Mouse (Mus musculus): ENCODE measurements around the gene Khdc4. TPM values are rescaled to one million over a fixed set of nuclear protein-coding genes. Genes with fewer than 3 reads are reported as not detected.

Gene Khdc4
- total and polyA plus RNA-seq, 3 experiments = 47.4 to 71.0 TPM; not detected in 1

DNA sequence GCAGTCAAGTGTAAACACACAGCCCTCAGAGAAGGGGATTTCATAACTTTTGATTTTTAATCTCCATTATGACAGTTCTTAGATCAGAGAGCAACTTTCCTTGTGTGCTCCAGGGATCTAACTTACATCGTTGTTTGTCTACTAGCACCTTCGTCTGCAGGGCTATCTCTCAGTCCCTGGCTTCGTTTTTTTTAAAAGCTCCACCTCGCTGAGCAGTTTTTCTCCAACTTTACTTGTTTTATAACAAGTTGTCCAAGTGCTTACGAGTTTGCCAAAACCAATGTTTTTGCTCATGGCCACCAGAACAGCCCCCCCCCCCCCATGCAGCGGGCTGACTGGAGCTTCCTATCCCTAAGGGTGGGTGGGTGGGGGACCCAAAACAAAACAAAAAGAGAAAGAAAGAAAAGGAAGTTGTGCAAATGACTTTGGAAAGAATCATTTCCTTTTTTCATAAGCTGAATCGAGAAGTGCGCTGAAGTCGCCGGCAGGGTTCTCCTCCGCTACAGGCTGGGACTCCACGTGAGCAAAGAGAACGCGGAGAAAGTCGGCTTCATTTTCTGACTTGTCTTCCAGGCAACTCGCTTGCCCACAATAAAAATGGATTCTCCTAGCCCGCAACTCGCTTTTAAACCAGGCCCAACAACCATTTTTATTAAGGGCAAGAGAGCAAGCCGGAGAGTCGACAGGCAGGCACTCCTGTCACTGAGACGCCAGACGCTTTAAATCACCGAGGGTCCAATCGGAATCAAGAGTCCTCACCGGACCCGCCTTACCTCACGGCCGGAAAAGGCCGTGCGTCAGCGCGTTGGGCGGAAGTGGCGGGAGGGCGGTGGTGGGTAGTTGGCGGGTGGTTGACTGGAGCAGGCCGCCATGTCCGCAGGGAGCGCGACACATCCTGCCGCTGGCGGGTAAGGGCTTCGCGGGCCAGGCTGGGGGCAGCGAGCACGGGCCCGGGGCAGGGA, at the start of gene Khdc4 (continued):
- TF ChIP-seq GATA1 (IDR thresholded peaks at IDR 0.05; ENCODE audit: low read depth, low read length) (peak; percentile 4; the same call in 1 of the 2 replicates), E2F4 (IDR thresholded peaks at IDR 0.05; ENCODE audit: borderline replicate concordance, low read depth, low read length) (no peak), TCF12 (IDR thresholded peaks at IDR 0.05; ENCODE audit: low read depth, low read length) (peak; percentile 66)

DNA sequence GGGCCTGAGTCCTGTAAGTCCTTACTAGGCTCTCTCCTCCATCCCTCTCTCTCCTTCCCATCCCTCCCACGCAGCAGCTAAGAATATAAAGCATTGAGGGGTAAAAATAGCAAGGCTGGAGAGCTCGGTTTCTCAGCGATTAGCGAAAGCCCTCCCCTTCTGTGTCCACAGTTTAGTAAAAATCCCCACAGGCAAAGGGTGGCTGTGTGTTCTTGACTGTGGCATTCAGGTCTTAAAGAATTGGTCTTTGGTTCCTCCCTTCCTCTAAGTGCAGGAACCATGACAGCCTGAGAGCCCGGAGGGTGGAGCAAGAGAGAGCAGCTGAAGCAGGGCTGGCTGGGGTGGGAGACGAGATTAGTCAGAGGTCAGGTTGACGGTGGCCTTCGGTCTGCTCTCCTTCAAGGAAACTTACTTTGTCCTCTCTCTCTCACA, 49.0 kb upstream of the Khdc4 start:
- H3K9ac ChIP-seq (ENCODE audit: control insufficient read depth, low read depth, low read length, poor library complexity, severe bottlenecking) = no peak overlapping the region
- TF ChIP-seq MYB (IDR thresholded peaks at IDR 0.05; ENCODE audit: low read depth, low read length) = no peak
- TF ChIP-seq GABPA (IDR thresholded peaks at IDR 0.05; ENCODE audit: low read depth, low read length) = no peak
- no peak for TF ChIP-seq MEF2A (IDR thresholded peaks at IDR 0.05; ENCODE audit: extremely low read depth, insufficient replicate concordance, low read depth, low read length, poor library complexity, severe bottlenecking)
- peak in 1 of 2 experiments; percentile 15; a peak in 1 of 4 replicates for TF ChIP-seq POLR2A (IDR thresholded peaks at IDR 0.05; ENCODE audit: control insufficient read depth in 1 of 2, insufficient read depth in 1 of 2, low read depth in 1 of 2, low read length in 2 of 2, poor library complexity in 1 of 2)
- no peaks in the 10 kb centered on the region for H3K27me3 ChIP-seq (ENCODE audit: control insufficient read depth in 1 of 2, insufficient read depth in 2 of 2, low read length in 2 of 2)
- H3K27ac ChIP-seq (ENCODE audit: control insufficient read depth, low read depth, low read length) = no peak overlapping the region
- H3K4me1 ChIP-seq (ENCODE audit: control insufficient read depth in 1 of 2, insufficient read depth in 2 of 2, low read length in 2 of 2) = no peaks in the 10 kb centered on the region
- H3K36me3 ChIP-seq (ENCODE audit: control insufficient read depth in 1 of 2, insufficient read depth in 2 of 2, low read length in 2 of 2) = peaks cover 0 to 48% of the 10 kb centered on the region in 2 experiments; a peak in 2 of 4 replicates
- H3K4me3 ChIP-seq (ENCODE audit: control insufficient read depth in 1 of 2, insufficient read depth in 1 of 2, low read depth in 2 of 2, low read length in 2 of 2) = no peak overlapping the region
- H3K79me2 ChIP-seq (ENCODE audit: control insufficient read depth, insufficient read depth, low read length, poor library complexity) = peaks cover 2% of the 10 kb centered on the region; the same call in 1 of the 2 replicates
- H3K9me3 ChIP-seq (replicated peaks; ENCODE audit: insufficient read depth, low read length) = no peaks in the 10 kb centered on the region
- DNase-seq (ENCODE audit: low read depth, low spot score) = no peak

DNA sequence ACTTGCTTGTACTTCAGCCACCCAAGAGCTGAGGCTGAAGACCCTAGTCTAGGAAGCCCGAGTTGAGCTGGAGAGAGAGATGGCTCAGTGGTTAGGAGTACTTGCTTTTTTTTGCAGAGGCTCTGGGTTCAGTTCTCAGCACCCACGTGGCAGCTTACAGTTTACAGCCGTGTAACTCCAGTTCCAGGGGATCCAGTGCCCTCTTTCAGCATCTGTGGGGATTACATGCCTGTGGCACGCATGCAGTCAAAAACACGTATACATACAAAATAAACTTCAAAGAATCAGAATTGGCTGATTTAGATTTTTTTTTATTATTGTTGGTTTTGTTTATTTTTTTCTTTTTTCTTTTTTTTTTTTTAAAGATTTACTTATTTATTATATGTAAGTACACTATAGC, 48.5 kb upstream of the Khdc4 start:
- DNase-seq (ENCODE audit: low read depth, low spot score) = no peak
- H3K4me1 ChIP-seq (ENCODE audit: control insufficient read depth in 1 of 2, insufficient read depth in 2 of 2, low read length in 2 of 2) = no peaks in the 10 kb centered on the region
- no peaks in the 10 kb centered on the region for H3K27me3 ChIP-seq (ENCODE audit: control insufficient read depth in 1 of 2, insufficient read depth in 2 of 2, low read length in 2 of 2)
- no peak overlapping the region for H3K4me3 ChIP-seq (ENCODE audit: control insufficient read depth in 1 of 2, insufficient read depth in 1 of 2, low read depth in 2 of 2, low read length in 2 of 2)
- TF ChIP-seq RCOR1 (IDR thresholded peaks at IDR 0.05; ENCODE audit: low read depth, low read length) (no peak), HCFC1 (IDR thresholded peaks at IDR 0.05; ENCODE audit: low read depth, low read length) (no peak), ZNF384 (IDR thresholded peaks at IDR 0.05; ENCODE audit: low read depth, low read length) (no peak), GATA1 (IDR thresholded peaks at IDR 0.05; ENCODE audit: low read depth, low read length) (no peak), POLR2AphosphoS5 (IDR thresholded peaks at IDR 0.05; ENCODE audit: borderline replicate concordance, low read depth, low read length) (no peak), POLR2AphosphoS2 (IDR thresholded peaks at IDR 0.05; ENCODE audit: low read length) (no peak), POLR2A (IDR thresholded peaks at IDR 0.05; ENCODE audit: control insufficient read depth in 1 of 2, insufficient read depth in 1 of 2, low read depth in 1 of 2, low read length in 2 of 2, poor library complexity in 1 of 2) (no peak), GABPA (IDR thresholded peaks at IDR 0.05; ENCODE audit: low read depth, low read length) (no peak), KAT2A (conservative IDR thresholded peaks at IDR 0.05; ENCODE audit: low read depth, low read length) (no peak), MAFK (IDR thresholded peaks at IDR 0.05; ENCODE audit: borderline replicate concordance, low read depth, low read length) (no peak)
- H3K9me3 ChIP-seq (replicated peaks; ENCODE audit: insufficient read depth, low read length) = no peaks in the 10 kb centered on the region
- H3K9ac ChIP-seq (ENCODE audit: control insufficient read depth, low read depth, low read length, poor library complexity, severe bottlenecking) = no peak overlapping the region
- H3K36me3 ChIP-seq (ENCODE audit: control insufficient read depth in 1 of 2, insufficient read depth in 2 of 2, low read length in 2 of 2) = peaks cover 0 to 49% of the 10 kb centered on the region in 2 experiments; a peak in 2 of 4 replicates
- 0 out of 2 replicates have a peak, but pooled peaks cover 2% of the 10 kb centered on the region for H3K79me2 ChIP-seq (ENCODE audit: control insufficient read depth, insufficient read depth, low read length, poor library complexity)
- H3K27ac ChIP-seq (ENCODE audit: control insufficient read depth, low read depth, low read length) = no peak overlapping the region

Data from MEL (cell line).